Mouse (Mus musculus) hindbrain, postnatal 0 days (tissue): ENCODE data around the gene Sfmbt2. TPM values are rescaled to one million over a fixed set of nuclear protein-coding genes. Genes with fewer than 3 reads are reported as not detected.

Experiments
- ATAC-seq: fragments of 200-750 bp; cut with Nextera tagmentation; 2 replicates; pipeline ENCODE4 v1.8.0; 2017; ENCODE audit warnings: mild to moderate bottlenecking, moderate TSS enrichment, moderate library complexity
- DNase-seq: peaks from one replicate; pipeline ENCODE4 v3.0.0-alpha.2; 2015; ENCODE audit warnings: low spot score
- H3K27ac ChIP-seq: fragments of 300-500 bp; sonication (generic); 2 replicates; pipeline ENCODE4 v1.5.1; 2014; ENCODE audit warnings: mild to moderate bottlenecking
- H3K27me3 ChIP-seq: fragments of 300-500 bp; sonication (generic); 2 replicates; pipeline ENCODE4 v1.6.1; 2014; ENCODE audit warnings: low read length, mixed read lengths; ENCODE audit not compliant: insufficient read depth
- H3K36me3 ChIP-seq: fragments of 300-500 bp; sonication (generic); 2 replicates; pipeline ENCODE4 v1.6.1; 2014; ENCODE audit warnings: low read length, mixed read lengths; ENCODE audit not compliant: insufficient read depth
- H3K4me1 ChIP-seq: fragments of 300-500 bp; sonication (generic); 2 replicates; pipeline ENCODE4 v1.6.1; 2014; ENCODE audit warnings: antibody characterized with exemption, low read length, mixed read lengths; ENCODE audit not compliant: insufficient read depth
- H3K4me2 ChIP-seq: fragments of 300-500 bp; sonication (generic); 2 replicates; pipeline ENCODE4 v1.6.1; 2014; ENCODE audit warnings: low read depth, mild to moderate bottlenecking, low read length, moderate library complexity, mixed read lengths
- H3K4me3 ChIP-seq: fragments of 300-500 bp; sonication (generic); 2 replicates; pipeline ENCODE4 v1.5.1; 2014; ENCODE audit warnings: low read length
- H3K9ac ChIP-seq: fragments of 300-500 bp; sonication (generic); replicated peaks from 2 replicates; pipeline ENCODE4 v1.6.1; 2014; ENCODE audit warnings: mild to moderate bottlenecking, low read length, moderate library complexity, mixed read lengths
- H3K9me3 ChIP-seq: fragments of 300-500 bp; sonication (generic); 2 replicates; pipeline ENCODE4 v1.6.1; 2016; ENCODE audit warnings: low read length, mixed read lengths
- CTCF ChIP-seq: IDR thresholded peaks from 2 replicates; pipeline ENCODE4 v1.5.1; 2016; ENCODE audit warnings: antibody characterized with exemption, control low read depth, low read depth
- WGBS: fragments of 180-500 bp; shearing (Covaris S2); extraction: QIAGEN DNeasy Blood & Tissue Kit; methylation state at CpG from one replicate; pipeline ENCODE4 v1.1.7; 2014; 5-methylcytosine and 5-hydroxymethylcytosine counted together
- polyA plus RNA-seq: library from polyadenylated mRNA; unstranded; fragments of >200 nt; fragmentation: Nextera tagmentation; extraction: Ambion mirVana; gene quantifications from 2 replicates; pipeline ENCODE4 v1.2.1, GENCODE M21; 2015
- total RNA-seq: library from RNA; depleted of rRNA; stranded (reverse); fragments of >200 nt; gene quantifications from 2 replicates; pipeline ENCODE4 v1.2.3, GENCODE M21; 2014

Sfmbt2 gene
- total and polyA plus RNA-seq, 2 experiments from 2014 or later: 5.2 to 6.8 TPM

DNA sequence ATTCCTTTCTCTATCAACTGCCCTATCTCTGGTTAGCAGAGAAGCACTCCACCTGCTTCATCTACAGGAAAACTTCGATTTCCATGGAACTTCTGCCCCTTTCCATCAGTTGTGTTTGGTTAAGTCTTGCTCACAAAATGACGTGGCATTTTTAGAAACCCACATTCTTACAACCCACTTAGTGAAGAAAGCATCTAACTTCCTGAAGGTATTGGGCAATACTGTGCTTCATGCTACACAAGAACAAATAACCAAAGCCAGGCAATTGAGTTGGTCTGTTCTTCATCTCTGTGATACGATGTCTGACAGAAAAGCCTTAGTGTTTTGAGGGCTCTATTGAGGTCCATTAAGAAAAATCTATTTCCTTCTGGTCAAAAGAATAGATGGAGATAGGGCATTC, 17.4 kb upstream of the Sfmbt2 start:
- TF ChIP-seq CTCF: no peak
- DNase-seq (no peak), ATAC-seq (no peak)
- no peaks in the 10 kb centered on the region for H3K4me1 ChIP-seq
- no peaks in the 10 kb centered on the region for H3K36me3 ChIP-seq
- no peak overlapping the region for H3K27ac ChIP-seq
- H3K9ac ChIP-seq: no peak overlapping the region
- H3K9me3 ChIP-seq: no peaks in the 10 kb centered on the region
- H3K4me2 ChIP-seq: no peak overlapping the region
- no peak overlapping the region for H3K4me3 ChIP-seq
- no peaks in the 10 kb centered on the region for H3K27me3 ChIP-seq
- WGBS: 79% methylated on average over 3 of the region's 3 CpGs

DNA sequence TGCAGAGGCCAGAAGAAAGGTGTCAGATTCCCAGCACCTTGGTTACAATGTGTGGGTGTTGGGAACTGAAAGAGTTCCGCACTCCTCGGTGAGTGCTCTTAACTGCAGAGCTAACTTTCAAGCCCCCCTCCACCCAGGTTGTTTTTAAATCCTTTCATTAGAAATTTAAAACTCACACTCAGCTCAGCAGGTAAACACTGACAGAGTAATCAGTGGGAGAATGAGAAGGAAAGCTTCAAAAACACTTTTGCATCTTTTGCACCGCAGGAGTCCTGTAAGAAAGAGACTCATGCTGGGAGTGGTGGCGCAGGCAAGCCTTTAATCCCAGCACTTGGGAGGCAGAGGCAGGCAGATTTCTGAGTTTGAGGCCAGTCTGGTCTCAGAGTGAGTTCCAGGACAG, 16.4 kb upstream of the Sfmbt2 start:
- no peaks in the 10 kb centered on the region for H3K36me3 ChIP-seq
- DNase-seq (no peak), ATAC-seq (no peak)
- H3K9me3 ChIP-seq: no peaks in the 10 kb centered on the region
- no peaks in the 10 kb centered on the region for H3K27me3 ChIP-seq
- no peaks in the 10 kb centered on the region for H3K4me1 ChIP-seq
- no peak for TF ChIP-seq CTCF
- WGBS: 60% methylated on average over 4 of the region's 4 CpGs
- H3K27ac ChIP-seq: no peak overlapping the region
- no peak overlapping the region for H3K4me3 ChIP-seq
- H3K4me2 ChIP-seq: no peak overlapping the region
- no peak overlapping the region for H3K9ac ChIP-seq

DNA sequence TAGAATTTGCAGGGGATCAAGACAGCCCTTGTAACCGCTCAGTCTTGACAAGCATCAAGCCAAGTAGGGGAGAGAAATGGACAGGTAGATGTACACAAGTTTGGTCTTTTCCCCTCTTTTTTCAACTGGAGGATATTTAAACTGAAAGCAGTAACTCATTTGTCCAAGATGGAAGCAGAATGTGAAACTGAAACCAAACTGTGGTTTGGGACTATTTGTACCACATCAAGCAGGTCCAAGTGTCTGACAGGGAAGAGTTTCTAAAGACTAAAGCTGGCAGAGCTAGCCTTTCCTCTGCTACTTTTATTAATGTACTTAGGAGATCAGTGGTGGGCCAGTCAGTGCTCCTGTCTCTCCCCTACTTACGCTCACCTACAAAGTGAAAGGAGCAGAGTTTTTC, 10.4 kb upstream of the Sfmbt2 start:
- WGBS: 91% methylated on average over 2 of the region's 2 CpGs
- H3K36me3 ChIP-seq: no peaks in the 10 kb centered on the region
- no peak for TF ChIP-seq CTCF

DNA sequence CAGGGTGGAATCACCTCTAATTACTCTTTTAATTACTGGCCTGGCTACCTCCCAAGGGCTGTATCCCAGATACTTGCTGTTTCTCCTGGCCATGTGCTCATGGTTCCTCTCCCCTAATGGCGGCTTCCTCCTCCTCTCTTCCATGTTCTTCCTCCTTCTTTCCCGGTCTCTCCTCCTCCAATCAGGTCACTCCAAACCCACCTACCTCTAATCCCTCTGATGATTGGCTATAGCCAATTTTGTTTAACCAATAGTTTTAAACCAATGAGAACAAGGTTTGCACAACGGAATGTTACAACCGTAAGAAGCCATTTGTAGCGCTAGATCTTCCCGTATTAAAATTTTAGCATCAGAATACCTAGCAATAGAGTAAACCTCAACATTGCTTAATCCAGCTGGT, 5.2 kb upstream of the Sfmbt2 start:
- TF ChIP-seq CTCF: no peak
- H3K27ac ChIP-seq: no peak overlapping the region

More for the DNA sequence above, 10.4 kb upstream of the Sfmbt2 start:
- ATAC-seq (no peak), DNase-seq (no peak)
- Histone ChIP-seq H3K27me3 (no peaks in the 10 kb centered on the region), H3K4me1 (no peaks in the 10 kb centered on the region), H3K9ac (no peak overlapping the region), H3K9me3 (no peaks in the 10 kb centered on the region), H3K4me2 (no peak overlapping the region), H3K27ac (no peak overlapping the region), H3K4me3 (no peak overlapping the region)

DNA sequence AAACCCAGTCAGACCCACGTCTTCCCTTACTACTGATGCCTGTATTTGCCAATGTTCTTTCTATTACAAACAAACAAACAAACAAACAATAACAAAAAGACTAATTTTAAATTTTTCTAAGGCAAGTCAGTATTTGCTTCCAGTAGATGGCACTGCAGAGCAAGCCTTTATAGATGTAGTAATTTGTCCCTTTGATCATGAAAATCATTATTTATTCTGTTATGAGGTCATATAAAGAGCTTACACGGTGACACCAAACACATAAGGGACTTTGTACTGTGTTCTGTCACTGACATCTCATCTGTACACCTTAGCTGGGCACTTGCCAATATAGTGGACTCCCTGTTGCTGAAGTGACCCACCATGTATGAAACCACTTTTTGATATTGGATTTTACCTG, 4.0 kb upstream of the Sfmbt2 start:
- Histone ChIP-seq H3K9me3 (no peaks in the 10 kb centered on the region), H3K4me3 (no peak overlapping the region), H3K36me3 (no peaks in the 10 kb centered on the region), H3K27me3 (peaks cover 25% of the 10 kb centered on the region), H3K9ac (no peak overlapping the region), H3K4me1 (no peaks in the 10 kb centered on the region), H3K27ac (no peak overlapping the region), H3K4me2 (no peak overlapping the region)
- TF ChIP-seq CTCF: peak; percentile 73
- peak; percentile 63 for DNase-seq
- 22% methylated on average over 2 of the region's 2 CpGs for WGBS
- no peak for ATAC-seq

More for the DNA sequence above, 5.2 kb upstream of the Sfmbt2 start:
- H3K9me3 ChIP-seq: no peaks in the 10 kb centered on the region
- no peaks in the 10 kb centered on the region for H3K36me3 ChIP-seq
- no peak for ATAC-seq
- H3K4me1 ChIP-seq: no peaks in the 10 kb centered on the region
- 95% methylated on average over 6 of the region's 6 CpGs for WGBS
- H3K4me2 ChIP-seq: no peak overlapping the region
- no peak for DNase-seq
- no peak overlapping the region for H3K4me3 ChIP-seq
- H3K27me3 ChIP-seq: peaks cover 13% of the 10 kb centered on the region
- H3K9ac ChIP-seq: no peak overlapping the region

DNA sequence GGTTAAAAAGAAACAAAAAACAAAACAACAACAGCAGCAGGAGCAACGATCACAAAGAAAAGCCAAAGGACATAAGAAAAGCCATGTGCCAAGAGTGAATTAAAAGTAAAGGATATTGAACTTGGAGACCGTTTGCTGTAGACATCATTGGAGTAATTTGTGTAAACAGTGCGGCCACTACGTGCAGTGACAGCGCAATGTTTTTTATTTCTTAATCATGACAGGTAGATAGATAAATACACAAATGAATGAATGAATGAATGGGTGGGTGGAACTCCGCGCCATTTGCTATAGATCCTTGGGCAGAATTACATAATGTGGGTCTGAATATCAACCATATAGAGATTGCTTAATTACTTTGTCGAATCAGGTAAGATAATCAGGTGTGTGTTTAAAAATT, 634 bp upstream of the Sfmbt2 start:
- no peak for TF ChIP-seq CTCF
- H3K4me3 ChIP-seq: no peak overlapping the region
- no peak overlapping the region for H3K9ac ChIP-seq
- peaks cover 31% of the 10 kb centered on the region for H3K27me3 ChIP-seq
- 0 out of 2 replicates have a peak, but pooled peaks cover 5% of the 10 kb centered on the region for H3K4me1 ChIP-seq
- no peaks in the 10 kb centered on the region for H3K9me3 ChIP-seq
- no peak for ATAC-seq
- H3K27ac ChIP-seq: no peak overlapping the region
- H3K4me2 ChIP-seq: no peak overlapping the region
- H3K36me3 ChIP-seq: no peaks in the 10 kb centered on the region
- 4% methylated on average over 8 of the region's 8 CpGs for WGBS
- no peak for DNase-seq

DNA sequence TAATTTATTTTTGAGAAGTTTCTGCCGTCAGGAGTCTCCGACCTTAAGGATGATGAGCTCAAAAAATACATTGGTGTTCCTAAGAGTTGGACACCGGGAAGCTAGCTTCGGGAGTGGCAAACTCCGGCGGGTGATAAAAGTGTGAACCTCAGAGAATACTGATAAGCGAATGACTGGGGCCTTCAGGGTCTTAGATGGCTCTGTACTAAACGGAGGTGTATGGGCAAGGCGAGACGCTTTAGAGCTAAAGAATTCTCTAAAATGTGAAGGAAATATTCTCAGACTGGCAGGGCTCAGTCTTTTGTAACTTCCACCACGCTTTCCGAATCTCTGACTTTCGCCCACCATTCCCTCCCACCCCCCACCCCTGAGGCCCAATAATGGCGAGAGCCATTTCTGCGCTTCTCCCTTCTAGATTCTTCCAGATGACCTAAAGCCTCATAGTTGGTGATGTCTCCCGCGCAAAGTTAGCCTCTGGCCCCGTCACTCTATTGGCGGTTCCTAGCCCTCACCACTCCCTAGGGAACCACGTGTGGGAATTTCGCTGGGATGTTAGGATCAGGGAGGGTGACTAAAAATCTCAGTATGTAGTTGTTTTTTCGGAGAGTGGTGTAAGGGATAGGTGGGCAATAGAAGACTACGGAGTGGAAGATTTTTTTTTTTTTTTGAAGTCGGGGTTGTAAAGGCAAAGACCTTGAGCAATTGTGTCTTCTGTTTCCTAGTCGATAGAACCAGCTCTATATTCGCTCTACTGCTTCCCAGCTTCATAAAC, 563 bp downstream of the Sfmbt2 start:
- Histone ChIP-seq H3K27me3 (peaks cover 34% of the 10 kb centered on the region), H3K4me2 (peak overlapping the region; percentile 98; the same call in 1 of the 2 replicates), H3K36me3 (no peaks in the 10 kb centered on the region), H3K9me3 (no peaks in the 10 kb centered on the region), H3K4me1 (peaks cover 12% of the 10 kb centered on the region; the same call in 1 of the 2 replicates), H3K27ac (no peak overlapping the region), H3K4me3 (no peak overlapping the region), H3K9ac (no peak overlapping the region)
- TF ChIP-seq CTCF: no peak
- no peak for DNase-seq
- no peak for ATAC-seq
- 2% methylated on average over 26 of the region's 26 CpGs for WGBS
